Mouse (Mus musculus) lung, postnatal 4 days (tissue): ENCODE data around the gene Dmp1.

Source experiments
- DNase-seq, 2 experiments: peaks; one replicate each; pipeline ENCODE4 v3.0.0; 2021

Gene Dmp1

GRCm38 (mm10) chr5:104263014-104263776 is 60.8 kb downstream of the Dmp1 start:
- DNase-seq, result no peak
